Mouse (Mus musculus): ENCODE data around the gene Dnah9. TPM values are rescaled to one million over a fixed set of nuclear protein-coding genes. Genes with fewer than 3 reads are reported as not detected.

Dnah9 gene
- polyA plus RNA-seq, 1 experiment from 2014 or later = 2.3 TPM

GRCm38 (mm10) chr11:65786160-65786559 lies 382.2 kb downstream of the Dnah9 start:
- H3K27me3 ChIP-seq = no peaks in the 10 kb centered on the region
- no peak overlapping the region for H3K27ac ChIP-seq
- peaks cover under 1% of the 10 kb centered on the region; the same call in 1 of the 2 replicates for H3K36me3 ChIP-seq
- no peaks in the 10 kb centered on the region for H3K9me3 ChIP-seq
- WGBS = 90% methylated on average over 2 of the region's 2 CpGs
- ATAC-seq = no peak
- no peak overlapping the region for H3K9ac ChIP-seq (replicated peaks)
- H3K4me3 ChIP-seq (replicated peaks) = peak overlapping the region; percentile 96
- peaks cover 20% of the 10 kb centered on the region for H3K4me1 ChIP-seq (replicated peaks)
- peak overlapping the region; percentile 83 for H3K4me2 ChIP-seq (replicated peaks)

GRCm38 (mm10) chr11:65781596-65781995 lies 386.8 kb downstream of the Dnah9 start:
- Histone ChIP-seq H3K4me2 (replicated peaks) (no peak overlapping the region), H3K4me3 (replicated peaks) (no peak overlapping the region), H3K27ac (no peak overlapping the region), H3K4me1 (replicated peaks) (peaks cover 12% of the 10 kb centered on the region), H3K9me3 (no peaks in the 10 kb centered on the region), H3K27me3 (no peaks in the 10 kb centered on the region), H3K36me3 (peaks cover 19% of the 10 kb centered on the region), H3K9ac (replicated peaks) (no peak overlapping the region)
- 92% methylated on average over 3 of the region's 3 CpGs for WGBS
- ATAC-seq = no peak

All from midbrain, embryonic 13.5 days (tissue).